9 mouse cellular contexts compared by ENCODE assay signal in genomic region chr9:98645750-98646149, GRCm38 (mm10). TPM values are rescaled to one million over a fixed set of nuclear protein-coding genes. Genes with fewer than 3 reads are reported as not detected.
DNase-seq lines count a peak whose midpoint lies in the region; ATAC-seq and TF ChIP-seq lines count a peak whose summit lies in the region.
"Had no signal": no experiment of that assay in that cellular context is flagged by ENCODE, and none has a peak within 500 bp of the region (broad histone marks: within the 10 kb centered on the region; RNA-seq: fewer than 3 reads in every experiment).

No protein-coding gene starts in this region.

- dilution Hi-C loops in CH12.LX (cut with MboI; ENCODE audit: extremely low pct_ligation_motif_present, extremely low pct_unique_long_range_greater_than_20kb, low sequenced_read_pairs), result no loop called here

- H3K4me1 ChIP-seq in CH12.LX (ENCODE audit: control insufficient read depth in 1 of 2, insufficient read depth in 2 of 2), result no peaks in the 10 kb centered on the region
- peaks cover 15% of the 10 kb centered on the region for H3K4me1 ChIP-seq in embryonic facial prominence, embryonic 10.5 days
- H3K4me1 ChIP-seq in heart, embryonic 14.5 days (ENCODE audit: control insufficient read depth in 2 of 2, insufficient read depth in 2 of 2, low read length in 2 of 2), result no peaks in the 10 kb centered on the region
- H3K4me1 ChIP-seq in lung, adult 2 months (ENCODE audit: control insufficient read depth, insufficient read depth, low read length), result 0 out of 2 replicates have a peak, but pooled peaks cover 2% of the 10 kb centered on the region
- H3K4me1 ChIP-seq: liver, embryonic 13.5 days had no signal

- no peaks in the 10 kb centered on the region for H3K36me3 ChIP-seq in CH12.LX (replicated peaks in 1 of 2; ENCODE audit: control insufficient read depth in 1 of 2, insufficient read depth in 1 of 2, low read length in 1 of 2)
- no peaks in the 10 kb centered on the region for H3K36me3 ChIP-seq in embryonic facial prominence, embryonic 10.5 days (replicated peaks)
- no peaks in the 10 kb centered on the region for H3K36me3 ChIP-seq in heart, embryonic 14.5 days (ENCODE audit: control insufficient read depth, insufficient read depth, low read length)
- H3K36me3 ChIP-seq: liver, embryonic 13.5 days had no signal

- peak; percentile 76 for TF ChIP-seq RAD21 in CH12.LX (IDR thresholded peaks at IDR 0.05; ENCODE audit: low read depth, low read length)

- no peak overlapping the region for H3K4me3 ChIP-seq in CH12.LX (replicated peaks in 1 of 3; ENCODE audit: low read depth in 2 of 3, low read length in 2 of 3, poor library complexity in 1 of 3)
- H3K4me3 ChIP-seq in embryonic facial prominence, embryonic 10.5 days, result no peak overlapping the region
- H3K4me3 ChIP-seq in heart, embryonic 14.5 days (ENCODE audit: control insufficient read depth in 1 of 2, insufficient read depth in 1 of 2, low read depth in 1 of 2, low read length in 2 of 2), result no peak overlapping the region
- no peak overlapping the region for H3K4me3 ChIP-seq in lung, adult 2 months (replicated peaks; ENCODE audit: extremely low read depth, low read depth, low read length)
- H3K4me3 ChIP-seq: liver, embryonic 13.5 days had no signal

- TF ChIP-seq CTCF in CH12.LX (conservative IDR thresholded peaks at IDR 0.05 in 1 of 2, IDR thresholded peaks at IDR 0.05 in 1 of 2; ENCODE audit: low read depth in 2 of 2, low read length in 2 of 2), result peak in 1 of 2 experiments; percentile 75; a peak in 2 of 4 replicates
- TF ChIP-seq CTCF in lung, adult 2 months (IDR thresholded peaks at IDR 0.05; ENCODE audit: insufficient read depth, low read length), result peak; percentile 77

- no peak overlapping the region for H3K9ac ChIP-seq in CH12.LX (ENCODE audit: insufficient read depth, low read depth)
- no peak overlapping the region for H3K9ac ChIP-seq in heart, embryonic 14.5 days (ENCODE audit: low read length)
- H3K9ac ChIP-seq: liver, embryonic 13.5 days had no signal

- H3K27ac ChIP-seq in CH12.LX (ENCODE audit: insufficient read depth, low read depth), result no peak overlapping the region
- H3K27ac ChIP-seq in embryonic facial prominence, embryonic 10.5 days (replicated peaks), result no peak overlapping the region
- no peak overlapping the region for H3K27ac ChIP-seq in heart, embryonic 14.5 days (replicated peaks in 1 of 2; ENCODE audit: control insufficient read depth in 1 of 2, insufficient read depth in 1 of 2, low read depth in 2 of 2, low read length in 2 of 2)
- H3K27ac ChIP-seq: liver, embryonic 13.5 days had no signal

- no peak for TF ChIP-seq EP300 in CH12.LX (IDR thresholded peaks at IDR 0.05; ENCODE audit: low read length)

- in situ Hi-C loops in CH12.LX (cut with MboI; ENCODE audit: low pct_ligation_motif_present, low pct_unique_long_range_greater_than_20kb, low sequenced_read_pairs), result loop anchor here (5.0 to 25.0 kb wide), 2 partner anchors 162 to 317 kb away; partner anchors contain the start of gene Foxl2

- no peak for TF ChIP-seq POLR2A in CH12.LX (IDR thresholded peaks at IDR 0.05; ENCODE audit: low read depth, low read length)
- TF ChIP-seq POLR2A in lung, adult 2 months (IDR thresholded peaks at IDR 0.05; ENCODE audit: borderline replicate concordance, extremely low read depth, low read depth, low read length), result no peak

- ATAC-seq in heart, embryonic 14.5 days (ENCODE audit: insufficient number of reproducible peaks, insufficient read depth, low FRiP score, low read depth), result 0 out of 2 replicates have a peak, but pooled peaks have one; percentile 20

- peak; percentile 48 for DNase-seq in CH12.LX (ENCODE audit: extremely low read depth)
- peak; percentile 84 for DNase-seq in adrenal gland, postnatal 10 days
- peak; percentile 83 for DNase-seq in embryonic facial prominence, embryonic 10.5 days (ENCODE audit: low spot score)
- DNase-seq in kidney, postnatal 36 days, result peak; percentile 69 to 87
- DNase-seq in lung, adult 2 months, result peak; percentile 38
- peak; percentile 20 for DNase-seq in retina, adult 2 months (ENCODE audit: low read depth, low spot score)
- peak; percentile 75 for DNase-seq in urinary bladder, postnatal 25 days (ENCODE audit: low spot score)
- DNase-seq: liver, embryonic 13.5 days had no signal

- H3K9me3 ChIP-seq in CH12.LX (replicated peaks; ENCODE audit: low read length), result no peaks in the 10 kb centered on the region
- H3K9me3 ChIP-seq in embryonic facial prominence, embryonic 10.5 days, result no peaks in the 10 kb centered on the region
- no peaks in the 10 kb centered on the region for H3K9me3 ChIP-seq in heart, embryonic 14.5 days (ENCODE audit: control insufficient read depth, low read length)
- H3K9me3 ChIP-seq: liver, embryonic 13.5 days had no signal

- no peaks in the 10 kb centered on the region for H3K79me2 ChIP-seq in CH12.LX (replicated peaks; ENCODE audit: control insufficient read depth, extremely low read depth, insufficient read depth, poor library complexity, severe bottlenecking)

- peaks cover 68% of the 10 kb centered on the region for H3K27me3 ChIP-seq in CH12.LX (replicated peaks)
- H3K27me3 ChIP-seq in embryonic facial prominence, embryonic 10.5 days (replicated peaks; ENCODE audit: low read depth, poor library complexity, severe bottlenecking), result peaks cover 49% of the 10 kb centered on the region
- no peaks in the 10 kb centered on the region for H3K27me3 ChIP-seq in heart, embryonic 14.5 days (ENCODE audit: control insufficient read depth, insufficient read depth, low read length)
- H3K27me3 ChIP-seq: liver, embryonic 13.5 days had no signal

- H3K4me2 ChIP-seq in CH12.LX (ENCODE audit: insufficient read depth, low read depth, poor library complexity, severe bottlenecking), result no peak overlapping the region
- H3K4me2 ChIP-seq in heart, embryonic 14.5 days (ENCODE audit: low read length), result no peak overlapping the region
- H3K4me2 ChIP-seq: liver, embryonic 13.5 days had no signal

- 31% methylated on average over 4 of the region's 4 CpGs for WGBS in embryonic facial prominence, embryonic 10.5 days
- 18% methylated on average over 4 of the region's 4 CpGs for WGBS in heart, embryonic 14.5 days
- WGBS in lung, adult 2 months, result 24% methylated on average over 4 of the region's 4 CpGs

TF ChIP-seq in CH12.LX, 34 proteins besides CTCF, POLR2A, EP300 and RAD21:
- TF ChIP-seq SIN3A (IDR thresholded peaks at IDR 0.05; ENCODE audit: low read length), result no peak
- no peak for TF ChIP-seq GABPA (IDR thresholded peaks at IDR 0.05; ENCODE audit: insufficient replicate concordance, low read depth, low read length)
- no peak for TF ChIP-seq USF2 (conservative IDR thresholded peaks at IDR 0.05; ENCODE audit: low read depth, low read length)
- TF ChIP-seq PAX5 (IDR thresholded peaks at IDR 0.05; ENCODE audit: low read length), result no peak
- peak; percentile 60 for TF ChIP-seq SMC3 (IDR thresholded peaks at IDR 0.05; ENCODE audit: low read depth, low read length)
- TF ChIP-seq UBTF (IDR thresholded peaks at IDR 0.05; ENCODE audit: low read depth, low read length), result no peak
- TF ChIP-seq E2F4 (IDR thresholded peaks at IDR 0.05; ENCODE audit: insufficient replicate concordance, low read depth, low read length), result no peak
- TF ChIP-seq MXI1 (IDR thresholded peaks at IDR 0.05; ENCODE audit: low read depth, low read length), result no peak

RNA-seq across cellular contexts. Expression of gene Mrps22, which starts 44.3 kb away (rescaled TPM):
- total RNA-seq in CH12.LX (2012; rRNA removed) (65.0 and 74.2 TPM in 2 replicates), CH12.LX (2014; rRNA removed) (112 and 128 TPM in 2 replicates)
- polyA plus RNA-seq in CH12.LX (2012; ENCODE audit: insufficient read length, low read depth), result 63.0 and 72.3 TPM in 2 replicates
- 10 to 100 TPM; 55.1 to 59.4 TPM for total RNA-seq in adrenal gland, postnatal 10 days (2021)
- polyA plus RNA-seq in embryonic facial prominence, embryonic 10.5 days (2016; fragmentation: Nextera tagmentation; extraction: Ambion mirVana), result 80.0 and 82.5 TPM in 2 replicates
- 51.8 and 55.9 TPM in 2 replicates for polyA plus RNA-seq in heart, embryonic 14.5 days (2014; fragmentation: Nextera tagmentation; extraction: Ambion mirVana)
- polyA plus RNA-seq in lung, adult 2 months (2012; rRNA removed), result 6.0 and 7.1 TPM in 2 replicates

Comparison
In these comparisons a context has a peak if more than half of its experiments do, and no peak if none do; other contexts are left out.
1. DNase-seq: peak in every context shown above with its lines; median percentile 84 in adrenal gland, postnatal 10 days; 83 in embryonic facial prominence, embryonic 10.5 days; 78 in kidney, postnatal 36 days; 75 in urinary bladder, postnatal 25 days; 48 in CH12.LX; 38 in lung, adult 2 months; 20 in retina, adult 2 months.